Mouse (Mus musculus) CD4-positive, CD25-positive, alpha-beta regulatory T cell, adult 2 months (primary cell): Measurements from ENCODE around the gene Mcf2l.

ENCODE experiments used
- DNase-seq: peaks from one replicate; pipeline ENCODE4 v3.0.0-alpha.2; 2012; ENCODE audit warnings: low read depth, low spot score

The Mcf2l gene

DNA sequence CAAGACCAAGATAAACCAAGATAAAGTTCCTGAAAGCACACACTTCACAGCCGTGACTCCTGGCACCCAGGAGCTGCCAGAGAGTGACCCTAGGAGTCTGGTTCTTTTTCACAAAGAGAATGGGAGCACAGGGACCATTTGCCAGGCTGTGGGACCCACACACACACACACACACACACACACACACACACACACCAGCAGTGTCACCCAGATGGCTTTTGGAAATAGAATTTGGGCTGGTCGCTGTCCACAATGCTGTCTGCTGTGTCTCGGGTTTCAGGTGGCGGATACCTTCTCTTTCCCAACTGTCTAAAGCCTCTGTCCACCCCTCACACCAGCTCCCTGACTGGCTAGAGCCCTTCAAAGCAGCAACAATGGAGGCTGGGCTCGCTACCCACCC is 120.9 kb downstream of the Mcf2l start:
- no peak for DNase-seq

DNA sequence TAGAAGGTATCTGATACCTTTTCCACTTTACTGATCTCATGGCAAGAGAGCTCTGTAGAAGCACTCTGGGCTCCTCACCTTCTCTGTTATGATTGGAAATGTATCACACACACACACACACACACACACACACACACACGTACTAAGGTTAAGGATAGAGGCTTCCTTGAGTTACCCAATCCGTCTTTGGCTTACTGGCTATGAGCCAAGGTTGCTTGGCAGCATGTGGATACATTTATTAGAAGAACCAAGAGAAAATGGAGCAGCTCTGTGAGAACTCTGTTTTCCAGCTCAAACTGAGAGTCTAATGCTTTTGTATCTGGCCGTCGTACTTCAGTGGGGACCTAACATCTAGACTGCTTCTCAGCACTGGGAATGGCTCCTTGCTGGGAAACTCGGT is 121.9 kb downstream of the Mcf2l start:
- no peak for DNase-seq

DNA sequence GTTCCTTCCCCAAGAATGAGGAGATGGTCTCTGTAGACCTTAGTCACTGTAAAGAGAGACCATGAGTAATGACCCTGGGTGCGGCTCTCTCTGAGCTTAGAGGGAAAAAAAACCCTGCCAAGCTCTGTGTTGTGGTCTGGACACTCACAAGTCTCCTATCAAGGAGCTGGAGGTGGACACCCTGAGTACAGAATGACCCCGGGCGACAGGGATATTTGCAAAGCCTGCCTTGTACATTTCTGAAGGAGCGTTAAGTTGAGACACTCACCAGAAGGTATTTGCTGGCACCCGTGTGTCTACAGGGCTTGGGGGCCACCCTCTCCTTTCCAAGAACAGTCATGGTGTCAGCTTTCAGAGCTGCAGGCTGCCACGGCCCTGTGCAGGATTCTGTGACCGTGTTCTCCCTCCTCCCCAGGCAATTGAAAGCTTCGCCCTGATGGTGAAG is 123.2 kb downstream of the Mcf2l start:
- no peak for DNase-seq

DNA sequence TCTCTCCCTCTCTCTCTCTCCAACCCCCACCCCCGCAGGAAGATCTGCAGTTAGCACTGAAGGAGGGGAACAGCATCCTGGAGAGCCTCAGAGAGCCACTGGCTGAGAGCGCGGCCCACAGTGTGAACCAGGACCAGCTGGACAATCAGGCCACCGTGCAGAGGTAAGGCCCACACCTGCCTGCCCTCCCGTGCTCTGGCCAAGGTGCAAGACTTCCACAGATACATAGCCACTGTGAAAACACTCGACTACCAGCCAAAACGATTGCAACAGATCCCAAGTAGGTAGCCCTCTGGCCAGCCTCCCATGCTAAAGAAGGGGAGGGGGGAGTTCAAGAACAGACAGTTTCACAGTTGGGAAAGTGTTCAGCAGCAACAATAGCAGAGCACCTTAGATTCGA is 124.7 kb downstream of the Mcf2l start:
- no peak for DNase-seq

- DNase-seq: no peak
These were observed 126.2 kb downstream of the Mcf2l start for GRCm38 (mm10) chr8:12999793-13000192.

DNA sequence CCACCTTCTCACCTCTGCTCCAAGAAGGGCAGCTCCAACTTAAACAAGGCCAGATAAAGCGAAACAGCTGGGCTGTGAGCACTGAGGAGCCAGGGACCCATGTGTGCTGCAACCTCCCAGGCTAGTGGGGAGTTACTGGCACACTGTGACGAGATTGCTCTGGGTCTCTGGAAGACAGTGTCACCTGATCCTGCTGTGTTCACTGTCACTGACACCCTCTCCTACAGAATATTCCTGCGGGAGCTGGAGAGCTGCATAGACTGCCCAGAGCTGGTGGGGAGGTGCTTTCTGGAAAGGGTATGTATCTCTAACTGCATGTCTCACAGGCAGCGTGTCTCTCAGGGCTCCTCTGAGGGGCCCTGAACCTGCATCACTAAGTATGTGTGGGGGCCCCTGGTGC is 133.9 kb downstream of the Mcf2l start:
- DNase-seq: no peak

- DNase-seq: no peak
These were observed 136.7 kb downstream of the Mcf2l start for GRCm38 (mm10) chr8:13010313-13010712.

DNA sequence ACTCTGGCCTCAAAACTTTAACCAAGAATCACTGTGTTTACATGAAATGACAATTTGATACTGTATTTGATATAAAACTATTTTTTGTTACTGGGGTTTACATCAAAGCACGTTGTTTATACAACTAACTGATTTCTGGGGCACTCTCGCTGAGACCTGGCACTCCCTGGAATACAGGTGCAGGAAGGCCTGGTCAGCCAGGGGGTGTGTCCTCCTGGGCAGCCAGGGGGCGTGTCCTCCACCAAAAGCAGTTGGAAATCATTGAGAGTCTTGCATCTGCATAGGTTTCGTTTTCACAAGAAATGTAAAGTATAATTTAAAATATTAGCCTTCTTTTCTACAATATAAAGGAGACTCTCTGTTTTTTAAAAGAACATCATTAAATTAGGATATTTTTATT is 146.0 kb downstream of the Mcf2l start:
- no peak for DNase-seq

DNA sequence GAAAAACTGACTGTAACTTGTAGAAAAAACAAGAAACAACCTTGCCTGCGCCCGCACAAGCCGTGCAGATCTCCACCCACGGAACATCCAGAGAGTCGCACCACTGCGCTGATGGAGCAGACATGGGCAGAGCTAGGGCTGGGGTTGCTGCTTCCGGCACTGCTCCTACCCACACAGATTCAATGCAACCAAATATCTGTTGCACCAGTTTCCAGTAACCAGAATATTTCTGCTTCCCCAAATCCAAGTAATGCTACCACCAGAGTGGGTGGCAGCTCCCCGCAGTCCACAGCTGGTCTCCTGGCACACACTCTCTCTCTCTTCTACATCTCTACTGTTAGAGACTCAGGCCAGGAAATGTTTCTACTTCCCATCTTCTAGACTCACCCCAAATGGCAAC is 148.2 kb downstream of the Mcf2l start:
- no peak for DNase-seq

GRCm38 (mm10) chr8:13025487-13026224 is 152.1 kb downstream of the Mcf2l start, which contains the start of gene F7:
Gene F7 (plus strand): TSS chr8:13026034.
- no peak for DNase-seq

DNA sequence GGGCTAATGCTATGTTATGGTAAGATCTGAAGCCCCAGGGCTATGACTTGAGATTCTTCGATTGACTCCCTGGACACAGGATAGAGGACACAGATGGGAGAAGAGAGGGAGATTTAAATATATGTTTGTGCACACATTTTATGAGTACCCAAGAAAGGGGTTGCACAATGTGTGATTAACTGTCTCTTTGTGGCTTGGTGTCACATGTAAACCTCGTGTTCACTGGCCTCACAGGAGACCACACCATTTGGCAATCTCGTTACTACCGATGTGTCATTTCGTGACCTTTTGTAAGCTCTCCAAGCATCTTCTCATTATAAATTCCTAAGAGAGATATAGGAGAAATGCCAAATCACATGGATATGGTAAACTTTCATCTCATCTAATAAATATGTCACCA is 154.0 kb downstream of the Mcf2l start:
- no peak for DNase-seq

DNA sequence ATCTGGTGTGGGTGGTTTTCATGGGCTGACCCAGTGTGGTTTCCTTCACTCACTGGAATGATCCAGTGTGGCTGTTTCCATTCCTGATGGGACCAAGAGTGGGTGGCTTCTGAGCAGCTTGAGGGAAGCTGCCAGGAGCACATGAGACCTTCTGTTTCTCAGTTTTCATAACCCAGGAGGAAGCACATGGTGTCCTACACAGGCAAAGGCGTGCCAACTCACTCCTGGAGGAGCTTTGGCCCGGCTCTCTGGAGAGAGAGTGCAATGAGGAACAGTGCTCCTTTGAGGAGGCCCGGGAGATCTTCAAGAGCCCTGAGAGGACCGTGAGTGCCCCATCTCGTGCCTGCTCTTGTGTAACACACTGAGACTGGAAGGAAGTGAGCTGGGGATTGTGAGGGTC is 154.9 kb downstream of the Mcf2l start:
- no peak for DNase-seq

- no peak for DNase-seq
These were observed 162.8 kb downstream of the Mcf2l start for GRCm38 (mm10) chr8:13036346-13036812.

- no peak for DNase-seq
These were observed 163.4 kb downstream of the Mcf2l start, which contains the start of gene F10 for GRCm38 (mm10) chr8:13037015-13037414. Gene F10 (plus strand): TSS chr8:13037308.

DNA sequence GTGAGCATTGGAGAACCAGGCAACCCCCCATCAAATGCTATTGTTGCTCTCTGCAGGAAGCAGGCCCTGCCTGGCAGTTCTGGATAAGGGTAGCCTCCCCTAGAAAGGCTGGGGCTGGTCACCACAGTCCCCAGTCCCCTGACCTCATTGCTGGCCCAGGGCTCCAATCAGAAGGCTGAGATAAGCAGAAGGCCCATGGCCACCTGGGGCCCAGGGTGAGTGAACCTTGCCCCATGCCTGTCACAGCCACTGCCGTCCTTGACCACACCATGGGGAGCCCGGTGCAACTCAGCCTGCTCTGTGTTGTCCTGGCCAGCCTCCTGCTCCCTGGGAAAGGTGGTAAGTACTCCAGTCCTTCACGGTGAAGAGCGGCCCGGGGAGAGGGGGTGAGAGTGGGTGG is 164.0 kb downstream of the Mcf2l start:
- DNase-seq: no peak

DNA sequence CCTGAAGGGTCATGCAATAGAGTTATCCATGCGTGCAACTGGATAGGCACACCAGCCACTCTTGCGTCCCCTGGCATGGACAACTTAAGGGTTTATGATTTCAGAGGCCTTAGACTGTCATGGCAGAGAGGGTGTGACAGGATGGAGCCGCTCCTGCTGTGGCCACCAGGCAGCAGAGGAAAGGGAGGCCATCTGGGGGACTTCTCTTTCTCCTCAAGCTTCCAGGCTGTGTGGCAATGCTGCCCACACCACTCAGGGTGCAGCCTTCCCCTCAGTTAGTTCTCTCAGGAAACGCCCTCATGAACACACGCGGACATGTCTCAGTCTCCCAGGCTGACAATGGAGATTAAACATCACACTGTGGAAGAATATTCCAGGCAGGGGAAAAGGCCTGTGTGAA is 165.4 kb downstream of the Mcf2l start:
- no peak for DNase-seq

DNA sequence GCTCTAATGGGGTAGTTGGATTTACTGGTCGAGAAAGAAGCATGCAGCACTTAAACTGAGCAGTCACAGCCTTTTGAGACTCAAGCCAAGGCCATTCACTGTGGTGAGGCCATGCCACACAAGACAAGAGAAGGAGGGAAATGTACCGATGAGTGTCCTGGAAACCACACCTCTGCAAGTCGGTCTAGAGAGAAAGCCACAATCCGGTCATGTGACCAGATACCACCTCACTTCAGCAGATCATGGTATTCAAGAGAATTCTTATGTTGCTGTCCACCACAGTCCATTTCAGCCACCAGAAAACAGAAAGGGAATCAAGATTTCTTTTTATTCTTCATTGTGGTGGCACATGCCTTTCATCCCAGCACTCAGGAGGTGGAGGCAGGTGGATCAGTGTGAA is 167.9 kb downstream of the Mcf2l start:
- DNase-seq: no peak

DNA sequence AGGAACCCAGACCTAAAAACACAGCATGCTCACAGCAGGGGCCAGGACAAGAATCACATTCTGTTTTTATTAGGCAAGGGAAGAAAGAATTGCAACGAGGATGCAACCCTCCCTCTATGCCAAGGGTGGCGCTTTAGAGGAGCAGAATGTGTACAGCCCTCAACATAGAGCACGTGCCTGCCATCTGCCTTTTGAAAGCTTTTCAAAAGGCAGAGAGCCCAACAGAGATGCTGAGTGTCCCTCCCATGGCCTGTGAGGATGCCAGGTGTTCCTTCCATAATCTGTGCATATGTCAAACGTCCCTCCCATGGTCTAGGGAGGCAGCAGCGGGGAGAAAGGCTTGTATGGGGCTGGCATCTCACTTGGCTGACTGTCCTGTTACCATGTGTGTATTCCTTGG is 174.0 kb downstream of the Mcf2l start:
- no peak for DNase-seq

DNA sequence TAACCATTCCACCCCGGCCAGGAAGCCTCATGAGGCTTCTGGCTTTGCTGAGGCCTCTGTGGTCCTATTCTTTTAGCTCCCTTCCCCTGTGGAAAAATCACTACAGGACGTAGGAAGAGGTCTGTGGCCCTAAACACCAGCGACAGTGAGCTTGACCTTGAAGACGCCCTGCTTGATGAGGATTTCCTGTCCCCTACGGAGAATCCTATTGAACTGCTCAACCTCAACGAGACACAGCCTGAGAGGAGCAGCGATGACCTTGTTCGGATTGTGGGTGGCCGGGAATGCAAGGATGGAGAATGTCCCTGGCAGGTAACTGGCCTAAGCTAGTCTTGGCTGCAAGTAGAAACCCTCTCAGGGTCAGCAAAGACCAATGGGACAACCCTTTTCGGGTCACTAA is 176.9 kb downstream of the Mcf2l start:
- DNase-seq: no peak

DNA sequence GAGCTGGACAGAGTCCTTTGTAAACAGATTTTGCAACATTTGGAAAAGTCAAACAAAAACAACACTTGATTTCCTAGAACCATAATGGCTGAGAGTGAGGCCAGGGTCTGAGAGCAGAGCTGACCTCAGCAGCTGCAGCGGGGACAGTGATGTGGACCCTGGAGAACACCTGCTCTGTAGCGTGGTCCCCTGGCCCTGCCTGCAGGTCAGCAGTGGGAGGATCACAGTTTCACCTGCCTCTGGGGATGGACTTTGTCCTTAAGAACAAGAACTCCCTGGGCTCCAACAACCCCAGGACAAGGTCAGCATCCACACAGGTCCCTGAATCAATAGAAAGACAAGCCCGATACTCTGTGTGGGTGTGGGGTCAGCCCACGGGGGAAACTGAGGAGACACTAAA is 183.7 kb downstream of the Mcf2l start:
- no peak for DNase-seq

DNA sequence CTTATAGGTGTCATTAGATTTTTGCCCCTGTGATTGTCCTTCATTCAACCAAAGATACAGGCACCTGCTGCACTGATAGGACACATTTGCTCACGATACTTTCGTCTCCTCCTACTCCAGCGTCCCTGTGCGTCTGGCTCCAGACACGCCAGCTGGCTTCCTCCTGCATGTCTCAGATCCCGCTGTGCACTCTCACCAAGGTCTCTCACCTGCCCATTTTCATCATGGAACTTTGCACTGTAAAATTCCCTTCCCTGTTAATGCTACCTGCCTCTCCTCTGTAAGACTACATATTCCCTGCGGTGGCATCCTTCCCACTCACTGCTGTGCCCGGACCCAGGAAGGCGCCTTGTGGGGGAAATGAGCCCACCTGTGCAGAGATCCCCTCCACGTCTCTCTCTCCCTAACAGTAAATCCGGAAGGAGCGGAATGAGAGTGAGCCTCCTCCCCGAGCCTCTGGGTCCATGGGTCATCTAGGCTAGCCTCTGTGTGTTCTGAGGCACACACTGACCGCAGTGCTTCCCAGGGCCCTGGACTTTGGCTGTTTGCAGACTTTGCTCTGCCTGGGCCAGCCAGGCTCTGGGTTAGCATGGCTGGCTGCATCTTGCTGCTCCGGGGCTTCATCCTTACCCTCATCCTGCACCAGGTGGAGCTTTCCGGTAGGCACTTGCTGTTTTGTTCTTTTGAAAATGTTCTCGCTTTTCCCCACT is 187.0 kb downstream of the Mcf2l start, which contains the start of gene Proz:
Gene Proz (plus strand): TSS at position 474 of the 710 bp plus-strand sequence.
- DNase-seq: no peak

- no peak for DNase-seq
These were observed 189.5 kb downstream of the Mcf2l start for GRCm38 (mm10) chr8:13063112-13063511.
